Mouse (Mus musculus): ENCODE measurements around the gene Abcb1a. TPM values are rescaled to one million over a fixed set of nuclear protein-coding genes. Genes with fewer than 3 reads are reported as not detected.

Gene Abcb1a
- polyA plus RNA-seq, 1 experiment from 2014 or later = 1.5 TPM

DNA sequence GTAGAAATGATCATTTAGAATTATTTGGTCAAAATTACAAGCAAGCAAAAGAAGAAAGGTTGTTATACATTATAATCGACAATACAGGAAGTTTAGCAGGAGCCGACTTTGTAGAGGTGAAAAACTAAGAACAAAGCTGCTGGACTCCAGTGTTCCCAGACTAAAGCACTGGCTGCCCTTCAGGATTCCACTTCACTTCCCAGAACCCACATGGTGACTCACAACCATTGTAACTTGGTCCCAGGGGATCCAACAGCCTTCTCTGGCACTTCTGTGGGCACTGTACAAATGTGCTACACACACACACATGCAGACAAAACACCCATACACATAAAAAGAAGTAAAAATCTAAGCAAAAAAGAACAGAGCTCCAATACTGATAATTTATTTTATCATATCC lies 118.9 kb downstream of the Abcb1a start:
- no peak for DNase-seq
- no peaks in the 10 kb centered on the region for H3K9me3 ChIP-seq (ENCODE audit: low read depth, low read length)
- 86% methylated on average over 2 of the region's 2 CpGs for WGBS
- H3K4me1 ChIP-seq (ENCODE audit: insufficient read depth) = no peaks in the 10 kb centered on the region
- no peak for ATAC-seq (ENCODE audit: insufficient read depth)
- H3K4me2 ChIP-seq = no peak overlapping the region
- no peak overlapping the region for H3K9ac ChIP-seq
- no peaks in the 10 kb centered on the region for H3K27me3 ChIP-seq (ENCODE audit: insufficient read depth, low read length)
- no peak overlapping the region for H3K27ac ChIP-seq (ENCODE audit: low read depth)
- TF ChIP-seq CTCF (IDR thresholded peaks at IDR 0.05; ENCODE audit: low read depth) = no peak
- H3K4me3 ChIP-seq (ENCODE audit: low read depth, low read length) = no peak overlapping the region
- no peaks in the 10 kb centered on the region for H3K36me3 ChIP-seq (ENCODE audit: insufficient read depth)

DNA sequence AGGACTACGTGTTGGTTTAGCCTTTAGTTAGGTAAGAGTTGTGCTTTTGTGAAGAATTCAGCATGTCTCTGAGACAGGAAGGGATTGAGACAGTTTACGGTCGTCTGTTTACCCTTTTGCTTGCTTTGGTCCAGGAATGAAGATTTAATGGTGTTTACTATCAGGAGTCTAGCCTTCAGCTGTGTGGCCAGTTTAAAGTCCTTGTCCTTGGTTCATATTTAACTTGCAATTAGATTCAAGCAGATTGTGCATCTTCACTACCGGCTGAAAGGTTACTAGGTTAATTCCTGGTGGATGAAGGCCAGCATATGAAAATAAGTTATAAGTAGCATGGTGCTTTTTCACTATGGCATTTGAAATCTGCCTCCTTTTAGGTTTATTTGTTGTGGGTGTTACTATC lies 132.4 kb downstream of the Abcb1a start:
- H3K27ac ChIP-seq (ENCODE audit: low read depth) = no peak overlapping the region
- no peak overlapping the region for H3K4me2 ChIP-seq
- H3K9me3 ChIP-seq (ENCODE audit: low read depth, low read length) = no peaks in the 10 kb centered on the region
- H3K36me3 ChIP-seq (ENCODE audit: insufficient read depth) = no peaks in the 10 kb centered on the region
- H3K9ac ChIP-seq = no peak overlapping the region
- no peaks in the 10 kb centered on the region for H3K4me1 ChIP-seq (ENCODE audit: insufficient read depth)
- 49% methylated on average over 4 of the region's 4 CpGs for WGBS
- DNase-seq (no peak), ATAC-seq (ENCODE audit: insufficient read depth) (no peak)
- no peak for TF ChIP-seq CTCF (IDR thresholded peaks at IDR 0.05; ENCODE audit: low read depth)
- no peaks in the 10 kb centered on the region for H3K27me3 ChIP-seq (ENCODE audit: insufficient read depth, low read length)
- H3K4me3 ChIP-seq (ENCODE audit: low read depth, low read length) = no peak overlapping the region

Other genes starting within 250 kb of the Abcb1a start
- gene Dbf4, start 237.4 kb upstream of the Abcb1a start, polyA plus RNA-seq (2014; fragmentation: Nextera tagmentation; extraction: Ambion mirVana) = 68.3 and 71.6 TPM in 2 replicates
- 12.3 and 14.4 TPM in 2 replicates for gene Slc25a40, start 237.2 kb upstream of the Abcb1a start, polyA plus RNA-seq (2014; fragmentation: Nextera tagmentation; extraction: Ambion mirVana)
- gene Rundc3b, start 37.1 kb upstream of the Abcb1a start, polyA plus RNA-seq (2014; fragmentation: Nextera tagmentation; extraction: Ambion mirVana) = 2.1 and 2.8 TPM in 2 replicates
- gene Abcb1b, start 138.1 kb downstream of the Abcb1a start, polyA plus RNA-seq (2014; fragmentation: Nextera tagmentation; extraction: Ambion mirVana) = 1.2 and 1.7 TPM in 2 replicates
- gene Abcb4, start 233.6 kb downstream of the Abcb1a start, polyA plus RNA-seq (2014; fragmentation: Nextera tagmentation; extraction: Ambion mirVana) = 0.19 and 0.22 TPM in 2 replicates